Mouse (Mus musculus): ENCODE results near the gene Eif3k.

DNA sequence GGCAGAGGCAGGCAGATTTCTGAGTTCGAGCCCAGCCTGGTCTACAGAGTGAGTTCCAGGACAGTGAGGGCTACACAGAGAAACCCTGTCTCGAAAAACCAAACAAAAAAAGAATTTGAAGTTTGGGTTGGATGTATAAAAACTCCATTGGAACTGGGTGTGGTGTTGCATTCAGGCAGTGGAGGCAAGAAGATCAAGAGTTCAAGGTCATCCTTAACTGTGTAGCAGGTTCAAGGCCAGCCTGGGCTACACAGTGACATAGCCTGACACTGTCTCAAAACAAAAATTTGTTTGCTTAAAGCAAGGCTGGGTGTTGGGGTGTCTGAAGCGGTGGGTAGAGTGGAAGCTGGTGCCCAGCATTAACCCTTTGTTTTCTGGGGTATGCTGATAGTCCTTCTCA is 11.7 kb upstream of the Eif3k start:
- no peak for TF ChIP-seq EP300 (IDR thresholded peaks at IDR 0.05; ENCODE audit: insufficient read depth, low read depth, low read length)
- no peak for TF ChIP-seq CTCF (IDR thresholded peaks at IDR 0.05)

Measured in heart, adult 2 months (tissue).